Mouse (Mus musculus) midbrain, embryonic 12.5 days (tissue): ENCODE data around the gene Macf1. TPM values are rescaled to one million over a fixed set of nuclear protein-coding genes. Genes with fewer than 3 reads are reported as not detected.
"Not testable (repeated sequence)": the region's sequence is repeated elsewhere in the genome, so short reads cannot be mapped to it uniquely, and the experiment has no call there.

ENCODE experiments used
- ATAC-seq: fragments of 200-750 bp; cut with Nextera tagmentation; 2 replicates; pipeline ENCODE4 v1.8.0; 2017; ENCODE audit warnings: low read depth, moderate TSS enrichment, moderate library complexity; ENCODE audit not compliant: low FRiP score
- H3K27ac ChIP-seq: fragments of 300-500 bp; sonication (generic); replicated peaks from 2 replicates; pipeline ENCODE4 v1.5.1; 2016; ENCODE audit warnings: mild to moderate bottlenecking
- H3K27me3 ChIP-seq: fragments of 300-500 bp; sonication (generic); 2 replicates; pipeline ENCODE4 v1.6.1; 2016; ENCODE audit warnings: mild to moderate bottlenecking
- H3K36me3 ChIP-seq: fragments of 300-500 bp; sonication (generic); 2 replicates; pipeline ENCODE4 v1.6.1; 2016
- H3K4me1 ChIP-seq: fragments of 300-500 bp; sonication (generic); 2 replicates; pipeline ENCODE4 v1.6.1; 2016
- H3K4me2 ChIP-seq: fragments of 300-500 bp; sonication (generic); replicated peaks from 2 replicates; pipeline ENCODE4 v1.6.1; 2016; ENCODE audit warnings: mild to moderate bottlenecking, moderate library complexity
- H3K4me3 ChIP-seq: fragments of 300-500 bp; sonication (generic); 2 replicates; pipeline ENCODE4 v1.5.1; 2016; ENCODE audit warnings: mild to moderate bottlenecking
- H3K9ac ChIP-seq: fragments of 300-500 bp; sonication (generic); replicated peaks from 2 replicates; pipeline ENCODE4 v1.6.1; 2016; ENCODE audit warnings: mild to moderate bottlenecking, moderate library complexity
- H3K9me3 ChIP-seq: fragments of 300-500 bp; sonication (generic); 2 replicates; pipeline ENCODE4 v1.6.1; 2016; ENCODE audit warnings: mild to moderate bottlenecking
- WGBS: fragments of 180-500 bp; shearing (Covaris S2); methylation state at CpG from one replicate; pipeline ENCODE4 v1.1.7; 2016; 5-methylcytosine and 5-hydroxymethylcytosine counted together
- microRNA-seq: library from miRNA; unstranded; fragments of <30 nt; microRNA quantifications from one replicate; pipeline ENCODE4, GENCODE M21; 2017
- polyA plus RNA-seq: library from polyadenylated mRNA; unstranded; fragments of >200 nt; fragmentation: Nextera tagmentation; extraction: Ambion mirVana; gene quantifications from 2 replicates; pipeline ENCODE4 v1.2.1, GENCODE M21; 2016

The Macf1 gene
- polyA plus RNA-seq, 1 experiment from 2014 or later = 78.3 TPM

GRCm38 (mm10) chr4:123327630-123328029 lies 356.5 kb downstream of the Macf1 start:
- WGBS = 59% methylated on average over 3 of the region's 3 CpGs
- Histone ChIP-seq H3K4me2 (no peak overlapping the region), H3K27me3 (peaks cover 13% of the 10 kb centered on the region), H3K4me3 (no peak overlapping the region), H3K9ac (no peak overlapping the region), H3K27ac (no peak overlapping the region), H3K36me3 (no peaks in the 10 kb centered on the region), H3K9me3 (0 out of 2 replicates have a peak, but pooled peaks cover under 1% of the 10 kb centered on the region), H3K4me1 (no peaks in the 10 kb centered on the region)
- no peak for ATAC-seq

- Histone ChIP-seq H3K4me1 (no peaks in the 10 kb centered on the region), H3K4me2 (no peak overlapping the region), H3K27ac (no peak overlapping the region), H3K27me3 (peaks cover 22% of the 10 kb centered on the region), H3K36me3 (no peaks in the 10 kb centered on the region), H3K4me3 (no peak overlapping the region), H3K9me3 (no peaks in the 10 kb centered on the region), H3K9ac (no peak overlapping the region)
- WGBS = 82% methylated on average over 3 of the region's 3 CpGs
- ATAC-seq = no peak
Observed at GRCm38 (mm10) chr4:123326087-123326486, 358.1 kb downstream of the Macf1 start.

GRCm38 (mm10) chr4:123323534-123323933 lies 360.6 kb downstream of the Macf1 start, which contains the start of gene Oxct2a:
Oxct2a (minus strand) TSS chr4:123323634.
- Histone ChIP-seq H3K4me1 (no peaks in the 10 kb centered on the region), H3K36me3 (no peaks in the 10 kb centered on the region), H3K4me2 (peak within 1 kb of the TSS; percentile 39), H3K27ac (no peak within 1 kb of the TSS), H3K9ac (no peak within 1 kb of the TSS), H3K27me3 (peaks cover 22% of the 10 kb centered on the region), H3K4me3 (peak within 1 kb of the TSS; percentile 24), H3K9me3 (no peaks in the 10 kb centered on the region)
- ATAC-seq = no peak
- WGBS = 12% methylated on average over 13 of the region's 13 CpGs

GRCm38 (mm10) chr4:123322910-123323309 lies 361.2 kb downstream of the Macf1 start:
- H3K27me3 ChIP-seq = peaks cover 22% of the 10 kb centered on the region
- H3K36me3 ChIP-seq, H3K9ac ChIP-seq, H3K27ac ChIP-seq, H3K9me3 ChIP-seq, ATAC-seq, H3K4me1 ChIP-seq: not testable (repeated sequence)
- 33% methylated on average over 14 of the region's 38 CpGs for WGBS
- peak overlapping the region; percentile 24; the same call in 1 of the 2 replicates for H3K4me3 ChIP-seq
- peak overlapping the region; percentile 39 for H3K4me2 ChIP-seq

- ATAC-seq = no peak
- Histone ChIP-seq H3K4me2 (no peak overlapping the region), H3K36me3 (no peaks in the 10 kb centered on the region), H3K4me3 (no peak overlapping the region), H3K9me3 (no peaks in the 10 kb centered on the region), H3K4me1 (no peaks in the 10 kb centered on the region), H3K27ac (no peak overlapping the region), H3K9ac (no peak overlapping the region), H3K27me3 (no peaks in the 10 kb centered on the region)
- 79% methylated on average over 3 of the region's 3 CpGs for WGBS
Observed at GRCm38 (mm10) chr4:123314497-123314896, 369.7 kb downstream of the Macf1 start.

GRCm38 (mm10) chr4:123313010-123313409 lies 371.1 kb downstream of the Macf1 start:
- Histone ChIP-seq H3K9ac (no peak overlapping the region), H3K4me3 (no peak overlapping the region), H3K27ac (no peak overlapping the region), H3K36me3 (no peaks in the 10 kb centered on the region), H3K9me3 (no peaks in the 10 kb centered on the region), H3K27me3 (no peaks in the 10 kb centered on the region), H3K4me1 (no peaks in the 10 kb centered on the region), H3K4me2 (no peak overlapping the region)
- no peak for ATAC-seq
- WGBS = 93% methylated on average over 6 of the region's 6 CpGs

- Histone ChIP-seq H3K9me3 (no peaks in the 10 kb centered on the region), H3K36me3 (no peaks in the 10 kb centered on the region), H3K27me3 (no peaks in the 10 kb centered on the region), H3K4me3 (no peak overlapping the region), H3K27ac (no peak overlapping the region), H3K9ac (no peak overlapping the region), H3K4me1 (no peaks in the 10 kb centered on the region), H3K4me2 (no peak overlapping the region)
- WGBS = 91% methylated on average over 7 of the region's 7 CpGs
- no peak for ATAC-seq
Observed at GRCm38 (mm10) chr4:123311845-123312244, 372.3 kb downstream of the Macf1 start.

- 67% methylated on average over 3 of the region's 3 CpGs for WGBS
- no peaks in the 10 kb centered on the region for H3K4me1 ChIP-seq
- H3K4me3 ChIP-seq = no peak overlapping the region
- H3K9me3 ChIP-seq = no peaks in the 10 kb centered on the region
- no peaks in the 10 kb centered on the region for H3K27me3 ChIP-seq
- peaks cover 13% of the 10 kb centered on the region for H3K36me3 ChIP-seq
- no peak for ATAC-seq
- no peak overlapping the region for H3K4me2 ChIP-seq
- H3K9ac ChIP-seq = no peak overlapping the region
- H3K27ac ChIP-seq = no peak overlapping the region
Observed at GRCm38 (mm10) chr4:123308292-123308691, 375.9 kb downstream of the Macf1 start.

- no peak overlapping the region for H3K4me3 ChIP-seq
- no peaks in the 10 kb centered on the region for H3K9me3 ChIP-seq
- H3K4me2 ChIP-seq = no peak overlapping the region
- H3K4me1 ChIP-seq = no peaks in the 10 kb centered on the region
- H3K9ac ChIP-seq = no peak overlapping the region
- H3K27me3 ChIP-seq = no peaks in the 10 kb centered on the region
- 89% methylated on average over 10 of the region's 10 CpGs for WGBS
- ATAC-seq = no peak
- H3K36me3 ChIP-seq = peaks cover 26% of the 10 kb centered on the region
- no peak overlapping the region for H3K27ac ChIP-seq
Observed at GRCm38 (mm10) chr4:123306999-123307398, 377.2 kb downstream of the Macf1 start.

GRCm38 (mm10) chr4:123305789-123306188 lies 378.4 kb downstream of the Macf1 start:
- no peaks in the 10 kb centered on the region for H3K4me1 ChIP-seq
- H3K9ac ChIP-seq = no peak overlapping the region
- peak; percentile 56; the same call in 1 of the 2 replicates for ATAC-seq
- H3K9me3 ChIP-seq = no peaks in the 10 kb centered on the region
- WGBS = 37% methylated on average over 3 of the region's 3 CpGs
- H3K4me3 ChIP-seq = no peak overlapping the region
- no peak overlapping the region for H3K4me2 ChIP-seq
- no peaks in the 10 kb centered on the region for H3K27me3 ChIP-seq
- peaks cover 36% of the 10 kb centered on the region for H3K36me3 ChIP-seq
- H3K27ac ChIP-seq = no peak overlapping the region

Small RNA genes lying within 50 kb of the gene (microRNA-seq; reads per million reads assigned to microRNA genes)
- gene Mir6398 = not detected

Other genes with a start within 250 kb of the Macf1 start
- 318 and 329 TPM in 2 replicates for gene Ndufs5, start 33.8 kb upstream of the Macf1 start, polyA plus RNA-seq
- gene Akirin1, start 66.0 kb upstream of the Macf1 start, polyA plus RNA-seq = 102 and 103 TPM in 2 replicates
- gene Rhbdl2, start 103.5 kb upstream of the Macf1 start, polyA plus RNA-seq = 0.47 and 1.2 TPM in 2 replicates
- gene 4933427I04Rik, start 175.3 kb upstream of the Macf1 start, polyA plus RNA-seq = not detected in 2 replicates
- gene Mycbp, start 220.5 kb upstream of the Macf1 start, polyA plus RNA-seq = 49.9 and 51.5 TPM in 2 replicates
- 59.5 and 59.6 TPM in 2 replicates for gene Rragc, start 233.1 kb upstream of the Macf1 start, polyA plus RNA-seq
- gene 4930535I16Rik, start 233.7 kb upstream of the Macf1 start, polyA plus RNA-seq = not detected in 2 replicates